Mouse (Mus musculus) testis, adult 2 months (tissue): ENCODE measurements around the gene Wdr45b.

Source experiments
- CTCF ChIP-seq: fragments of 200-500 bp; IDR thresholded peaks from 2 replicates; pipeline ENCODE4 v1.5.1; 2012; ENCODE audit warnings: low read depth, mild to moderate bottlenecking, inconsistent platforms, low read length, moderate library complexity; ENCODE audit not compliant: control insufficient read depth, insufficient read depth, insufficient replicate concordance
- POLR2A ChIP-seq: fragments of 200-500 bp; IDR thresholded peaks from 2 replicates; pipeline ENCODE4 v1.6.1; 2012; ENCODE audit warnings: low read depth, mild to moderate bottlenecking, inconsistent platforms, low read length, moderate library complexity; ENCODE audit not compliant: control insufficient read depth

DNA sequence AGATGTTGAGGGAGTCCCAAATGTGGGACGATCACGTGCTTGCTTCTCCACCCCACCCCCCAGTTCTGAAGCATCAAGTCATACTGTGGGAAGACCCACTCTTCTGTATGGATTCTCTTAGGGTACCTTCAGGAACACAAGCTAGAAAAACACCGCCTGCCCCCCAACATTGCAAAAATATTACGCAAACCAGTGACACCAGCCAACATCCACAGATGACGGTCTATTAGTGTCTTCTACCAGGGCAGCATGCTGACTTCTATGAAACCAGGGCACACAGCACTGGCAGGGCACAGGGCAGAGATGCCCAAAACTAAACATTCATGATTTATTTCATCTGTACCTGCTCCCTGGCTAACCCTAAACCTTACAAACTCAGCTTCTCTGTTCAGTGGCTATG lies 27.6 kb downstream of the Wdr45b start:
- TF ChIP-seq POLR2A: no peak
- no peak for TF ChIP-seq CTCF
